Mouse (Mus musculus): ENCODE measurements at regions not wholly inside any gene's neighbourhood (a gene's known extent, or its start where the extent isn't known, plus 50 kb on each side); places are given as distances from the start of the nearest gene placed in this dataset.

GRCm38 (mm10) chr13:60488884-60489265 lies 112.9 kb upstream of the Dapk1 start:
- Histone ChIP-seq H3K4me1 (ENCODE audit: control insufficient read depth, insufficient read depth, low read length) (peaks cover 4% of the 10 kb centered on the region), H3K4me3 (ENCODE audit: insufficient read depth, low read length) (no peak overlapping the region), H3K27ac (ENCODE audit: insufficient read depth, low read length) (no peak overlapping the region)
- TF ChIP-seq CTCF (IDR thresholded peaks at IDR 0.05; ENCODE audit: extremely low read depth, insufficient read depth, low read length) (no peak), POLR2A (IDR thresholded peaks at IDR 0.05; ENCODE audit: extremely low read depth, insufficient read depth, low read length) (no peak)

- Histone ChIP-seq H3K27ac (ENCODE audit: insufficient read depth, low read length) (no peak overlapping the region), H3K4me3 (ENCODE audit: insufficient read depth, low read length) (no peak overlapping the region), H3K4me1 (ENCODE audit: control insufficient read depth, insufficient read depth, low read length) (peaks cover 4% of the 10 kb centered on the region)
- TF ChIP-seq CTCF (IDR thresholded peaks at IDR 0.05; ENCODE audit: extremely low read depth, insufficient read depth, low read length) (no peak), POLR2A (IDR thresholded peaks at IDR 0.05; ENCODE audit: extremely low read depth, insufficient read depth, low read length) (no peak)
These were observed 109.7 kb upstream of the Dapk1 start for GRCm38 (mm10) chr13:60491948-60492464.

- H3K4me1 ChIP-seq (ENCODE audit: control insufficient read depth, insufficient read depth, low read length): no peaks in the 10 kb centered on the region
- no peak overlapping the region for H3K4me3 ChIP-seq (ENCODE audit: insufficient read depth, low read length)
- TF ChIP-seq CTCF (IDR thresholded peaks at IDR 0.05; ENCODE audit: extremely low read depth, insufficient read depth, low read length): no peak
- no peak for TF ChIP-seq POLR2A (IDR thresholded peaks at IDR 0.05; ENCODE audit: extremely low read depth, insufficient read depth, low read length)
These were observed 107.9 kb upstream of the Dapk1 start for GRCm38 (mm10) chr13:60493836-60494235.

GRCm38 (mm10) chr13:60497714-60498400 lies 103.9 kb upstream of the Dapk1 start:
- Histone ChIP-seq H3K4me1 (ENCODE audit: control insufficient read depth, insufficient read depth, low read length) (no peaks in the 10 kb centered on the region), H3K4me3 (ENCODE audit: insufficient read depth, low read length) (no peak overlapping the region), H3K27ac (ENCODE audit: insufficient read depth, low read length) (no peak overlapping the region)
- TF ChIP-seq CTCF (IDR thresholded peaks at IDR 0.05; ENCODE audit: extremely low read depth, insufficient read depth, low read length) (no peak), POLR2A (IDR thresholded peaks at IDR 0.05; ENCODE audit: extremely low read depth, insufficient read depth, low read length) (no peak)

More at GRCm38 (mm10) chr13:60493836-60494235, 107.9 kb upstream of the Dapk1 start:
- no peak overlapping the region for H3K27ac ChIP-seq (ENCODE audit: insufficient read depth, low read length)

GRCm38 (mm10) chr13:60504196-60504595 lies 97.6 kb upstream of the Dapk1 start:
- TF ChIP-seq POLR2A (IDR thresholded peaks at IDR 0.05; ENCODE audit: extremely low read depth, insufficient read depth, low read length): no peak
- H3K27ac ChIP-seq (ENCODE audit: insufficient read depth, low read length): no peak overlapping the region
- no peaks in the 10 kb centered on the region for H3K4me1 ChIP-seq (ENCODE audit: control insufficient read depth, insufficient read depth, low read length)
- no peak overlapping the region for H3K4me3 ChIP-seq (ENCODE audit: insufficient read depth, low read length)

- Histone ChIP-seq H3K4me1 (ENCODE audit: control insufficient read depth, insufficient read depth, low read length) (peaks cover 6% of the 10 kb centered on the region), H3K4me3 (ENCODE audit: insufficient read depth, low read length) (no peak overlapping the region), H3K27ac (ENCODE audit: insufficient read depth, low read length) (no peak overlapping the region)
- TF ChIP-seq POLR2A (IDR thresholded peaks at IDR 0.05; ENCODE audit: extremely low read depth, insufficient read depth, low read length) (no peak), CTCF (IDR thresholded peaks at IDR 0.05; ENCODE audit: extremely low read depth, insufficient read depth, low read length) (no peak)
These were observed 94.1 kb upstream of the Dapk1 start for GRCm38 (mm10) chr13:60507611-60508010.

GRCm38 (mm10) chr13:60508054-60508453 lies 93.7 kb upstream of the Dapk1 start:
- H3K4me3 ChIP-seq (ENCODE audit: insufficient read depth, low read length): no peak overlapping the region
- TF ChIP-seq POLR2A (IDR thresholded peaks at IDR 0.05; ENCODE audit: extremely low read depth, insufficient read depth, low read length) (no peak), CTCF (IDR thresholded peaks at IDR 0.05; ENCODE audit: extremely low read depth, insufficient read depth, low read length) (no peak)
- peaks cover 6% of the 10 kb centered on the region for H3K4me1 ChIP-seq (ENCODE audit: control insufficient read depth, insufficient read depth, low read length)
- H3K27ac ChIP-seq (ENCODE audit: insufficient read depth, low read length): no peak overlapping the region

GRCm38 (mm10) chr13:60508856-60509255 lies 92.9 kb upstream of the Dapk1 start:
- H3K4me3 ChIP-seq (ENCODE audit: insufficient read depth, low read length): no peak overlapping the region
- H3K27ac ChIP-seq (ENCODE audit: insufficient read depth, low read length): no peak overlapping the region
- no peak for TF ChIP-seq POLR2A (IDR thresholded peaks at IDR 0.05; ENCODE audit: extremely low read depth, insufficient read depth, low read length)
- TF ChIP-seq CTCF (IDR thresholded peaks at IDR 0.05; ENCODE audit: extremely low read depth, insufficient read depth, low read length): no peak
- H3K4me1 ChIP-seq (ENCODE audit: control insufficient read depth, insufficient read depth, low read length): peaks cover 6% of the 10 kb centered on the region

- Histone ChIP-seq H3K4me3 (ENCODE audit: insufficient read depth, low read length) (no peak overlapping the region), H3K27ac (ENCODE audit: insufficient read depth, low read length) (no peak overlapping the region), H3K4me1 (ENCODE audit: control insufficient read depth, insufficient read depth, low read length) (peaks cover 6% of the 10 kb centered on the region)
- TF ChIP-seq CTCF (IDR thresholded peaks at IDR 0.05; ENCODE audit: extremely low read depth, insufficient read depth, low read length): no peak
- no peak for TF ChIP-seq POLR2A (IDR thresholded peaks at IDR 0.05; ENCODE audit: extremely low read depth, insufficient read depth, low read length)
These were observed 90.6 kb upstream of the Dapk1 start for GRCm38 (mm10) chr13:60511101-60511500.

- TF ChIP-seq POLR2A (IDR thresholded peaks at IDR 0.05; ENCODE audit: extremely low read depth, insufficient read depth, low read length): no peak
- Histone ChIP-seq H3K27ac (ENCODE audit: insufficient read depth, low read length) (0 out of 2 replicates have a peak overlapping the region, but pooled peaks have one; percentile 35), H3K4me1 (ENCODE audit: control insufficient read depth, insufficient read depth, low read length) (peaks cover 6% of the 10 kb centered on the region), H3K4me3 (ENCODE audit: insufficient read depth, low read length) (no peak overlapping the region)
These were observed 90.1 kb upstream of the Dapk1 start for GRCm38 (mm10) chr13:60511628-60512027.
